Mouse (Mus musculus): ENCODE results near the gene Myo6. TPM values are rescaled to one million over a fixed set of nuclear protein-coding genes. Genes with fewer than 3 reads are reported as not detected.

Gene Myo6
- total RNA-seq, 2 experiments from 2014 or later: 18.8 to 21.3 TPM

DNA sequence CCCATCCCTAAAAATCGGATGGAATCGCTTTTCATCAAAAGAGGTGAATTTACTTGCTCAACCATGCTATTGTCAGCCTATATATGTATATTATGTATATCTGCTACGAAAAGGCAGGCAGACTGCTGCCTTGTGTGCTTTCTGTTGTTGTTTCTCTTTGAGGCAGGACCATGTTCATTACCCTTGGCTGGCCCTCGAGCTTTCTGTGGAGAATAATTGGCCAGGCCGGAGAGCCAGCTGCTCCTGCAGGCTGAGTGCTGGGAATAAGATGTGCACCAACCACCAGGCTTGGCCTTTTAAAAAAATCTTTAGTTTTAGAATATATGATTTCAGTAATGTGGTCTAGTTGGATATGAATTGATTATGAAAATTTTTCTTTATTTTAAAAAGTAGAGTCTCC is 19.3 kb downstream of the Myo6 start:
- no peak for DNase-seq

DNA sequence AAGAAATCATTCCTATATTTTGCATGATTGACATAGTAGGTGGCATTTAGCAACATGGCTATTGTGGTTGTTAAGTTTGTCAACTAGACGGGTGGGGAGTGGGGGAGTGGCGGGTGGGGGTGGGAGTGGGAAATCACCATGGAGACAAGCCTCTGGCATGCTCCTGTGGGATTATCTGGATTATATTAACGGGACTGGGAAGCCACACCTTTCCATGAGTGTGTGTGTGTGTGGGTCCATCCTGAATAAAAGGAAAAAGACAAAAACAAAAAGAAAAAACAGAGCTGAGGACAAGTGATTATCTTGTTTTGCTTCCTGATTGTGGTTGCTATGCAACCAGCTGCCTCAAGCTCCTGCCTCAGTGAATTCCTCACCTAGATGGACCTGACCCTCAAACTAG is 20.9 kb downstream of the Myo6 start:
- no peak for DNase-seq

DNA sequence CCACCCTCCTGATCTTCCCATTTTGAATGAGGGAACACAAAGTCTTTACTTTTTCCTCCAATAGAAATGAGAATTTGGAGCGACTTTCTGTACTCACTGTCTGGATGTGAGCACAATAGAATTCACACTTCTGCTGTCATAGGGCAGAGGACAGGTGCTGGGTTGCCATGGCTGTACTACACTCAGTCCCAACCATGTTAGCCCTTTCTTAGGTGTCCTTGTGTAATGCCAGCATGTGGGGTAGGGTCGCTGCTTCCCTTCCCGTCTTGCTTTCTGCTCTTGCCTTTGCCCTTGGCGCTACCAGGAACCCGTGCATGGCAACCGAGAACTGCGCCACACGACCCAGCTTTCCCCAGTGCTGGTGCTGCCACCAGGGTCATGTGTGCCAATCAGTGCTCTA is 21.9 kb downstream of the Myo6 start:
- no peak for DNase-seq

DNA sequence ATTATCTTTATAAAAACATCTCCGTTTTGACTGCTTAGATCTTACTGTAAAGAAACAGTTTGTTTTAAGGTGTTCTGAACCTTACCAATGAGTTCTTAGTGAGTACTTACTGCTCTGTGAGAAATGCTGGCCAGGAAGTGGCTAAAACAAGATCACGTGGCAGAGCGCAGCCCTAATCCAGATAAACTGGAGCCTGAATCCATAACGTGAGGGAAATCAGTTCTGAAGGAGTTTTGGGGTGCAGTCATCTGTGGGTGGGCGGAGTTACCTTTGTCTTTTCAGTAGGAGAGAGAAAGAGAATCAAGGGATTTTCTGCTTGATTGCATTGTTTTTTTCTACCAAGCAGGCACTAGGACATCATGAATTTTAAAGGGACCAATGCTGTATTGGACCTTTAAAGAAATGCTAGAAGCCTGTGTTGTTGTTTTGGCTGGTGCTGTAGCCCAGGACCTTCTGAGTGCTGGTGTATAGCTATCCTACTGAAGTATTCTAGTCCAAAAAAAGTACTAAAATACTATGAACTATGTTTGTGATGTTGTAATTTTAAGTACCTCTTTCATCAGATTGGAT is 23.6 kb downstream of the Myo6 start:
- no peak for DNase-seq

DNA sequence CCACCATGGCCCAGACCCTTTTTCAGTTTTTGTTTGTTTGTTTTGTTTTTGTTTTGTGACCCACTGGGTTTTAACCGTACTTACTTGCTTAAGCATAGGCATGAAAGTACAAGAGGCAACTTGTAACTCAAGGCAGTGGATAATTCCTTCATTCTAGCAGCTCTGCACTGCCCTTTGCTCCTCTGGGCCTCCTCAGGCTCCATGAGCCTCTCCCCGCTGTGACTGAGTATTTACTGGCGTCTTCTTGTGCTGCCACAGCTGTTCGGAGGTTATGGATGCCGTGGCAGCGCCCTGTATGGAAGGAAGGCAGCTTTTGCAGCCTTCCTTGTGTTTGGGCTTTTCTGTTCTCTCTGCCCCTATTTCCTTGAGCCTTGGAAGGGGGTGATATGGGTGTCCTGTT is 26.4 kb downstream of the Myo6 start:
- no peak for DNase-seq

DNA sequence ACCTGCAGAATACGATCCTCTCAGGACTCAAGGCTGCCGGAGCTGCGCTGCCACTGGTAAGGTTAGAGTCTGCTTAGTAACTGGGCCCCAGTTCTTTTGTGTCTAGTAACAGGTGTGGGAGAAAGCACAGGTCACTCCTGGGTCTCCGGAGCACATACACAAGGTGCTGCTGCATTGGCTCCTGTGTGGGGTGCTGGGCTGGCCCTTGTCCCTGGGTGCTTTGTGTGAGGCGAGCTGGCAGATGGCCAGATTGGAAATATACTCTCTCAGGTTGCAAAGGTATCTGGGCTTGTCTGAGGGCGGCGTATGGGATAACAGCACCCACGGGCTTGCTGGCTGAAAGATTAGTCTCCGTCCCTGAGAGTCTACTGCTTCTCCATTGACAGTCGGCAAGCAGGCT is 27.5 kb downstream of the Myo6 start:
- DNase-seq: peak; percentile 21

DNA sequence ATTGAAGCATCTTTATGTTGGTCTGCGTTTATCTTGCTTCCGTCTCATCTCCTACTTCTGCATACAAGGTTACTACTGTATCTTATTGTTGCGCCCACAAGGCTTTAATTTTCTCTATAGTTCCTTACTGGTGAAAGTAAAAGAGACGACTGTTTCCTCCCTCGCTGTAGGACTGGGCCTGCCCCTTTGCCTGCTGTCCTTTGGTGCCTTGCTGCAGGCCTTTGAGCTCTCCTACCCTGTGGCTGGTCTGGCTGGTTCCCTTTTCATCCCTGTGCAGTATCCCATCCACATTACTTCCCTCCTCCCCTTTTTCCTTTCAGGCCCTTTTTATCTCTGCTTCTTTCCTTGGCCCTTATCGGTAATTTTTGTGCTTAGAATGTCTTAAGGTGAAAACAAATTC is 29.6 kb downstream of the Myo6 start:
- no peak for DNase-seq

DNA sequence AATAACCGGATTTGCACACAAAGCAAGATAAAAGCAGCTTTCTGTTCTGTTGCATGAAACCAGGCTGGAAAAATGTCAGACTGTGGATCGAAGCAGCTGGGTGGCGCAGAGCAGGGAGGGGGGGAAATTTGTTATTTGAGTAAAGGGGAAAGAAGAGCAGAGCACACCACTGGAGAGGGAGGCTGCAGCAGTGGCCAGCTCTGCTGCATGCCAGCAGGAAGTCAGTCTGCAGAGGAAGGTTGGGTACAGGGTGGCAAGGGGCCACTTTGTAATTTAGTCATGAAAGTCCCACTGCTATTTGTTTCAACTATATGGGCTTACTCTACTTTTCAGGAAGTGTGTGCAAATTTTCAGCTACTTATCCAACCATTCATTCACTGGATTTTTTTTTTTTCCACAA is 31.3 kb downstream of the Myo6 start:
- no peak for DNase-seq

DNA sequence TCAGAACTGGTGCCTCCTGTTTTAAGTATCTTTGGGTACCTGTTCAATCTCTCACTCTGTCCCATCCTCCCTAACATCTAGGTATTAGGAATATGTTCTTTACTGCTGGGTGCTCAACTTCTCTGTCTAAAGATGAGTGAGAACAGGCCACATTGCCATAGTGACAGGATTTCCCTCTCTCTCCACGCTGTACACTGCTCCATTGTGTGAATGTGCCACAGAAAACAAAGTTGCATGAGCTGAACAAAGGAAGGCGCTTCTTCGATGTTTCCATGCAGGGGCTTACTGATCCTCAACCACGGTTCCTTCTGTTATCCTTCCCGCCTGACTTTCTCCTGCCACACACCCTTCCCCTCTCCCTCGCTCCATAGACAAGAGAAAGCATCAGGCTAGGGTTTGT is 32.4 kb downstream of the Myo6 start:
- no peak for DNase-seq

DNA sequence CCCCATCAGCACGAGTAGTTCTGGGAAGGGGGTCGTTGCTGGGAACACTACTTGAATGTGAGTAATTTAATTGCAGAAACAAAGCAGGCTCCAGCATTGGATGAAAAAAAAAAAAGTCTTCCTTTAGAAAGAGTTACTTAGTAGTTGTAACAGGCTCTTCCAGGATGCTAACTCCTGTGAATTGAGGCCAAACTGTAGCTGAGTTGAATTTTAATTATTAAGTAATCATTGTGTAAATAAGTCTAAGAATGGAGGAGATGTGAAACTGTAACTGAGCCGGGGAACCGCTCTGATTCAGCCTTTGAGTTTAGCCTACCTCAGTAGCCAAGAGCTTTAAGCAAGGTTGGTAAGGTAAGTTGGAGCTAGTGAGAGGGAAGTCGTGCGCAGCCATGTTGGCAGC is 36.0 kb downstream of the Myo6 start:
- no peak for DNase-seq

DNA sequence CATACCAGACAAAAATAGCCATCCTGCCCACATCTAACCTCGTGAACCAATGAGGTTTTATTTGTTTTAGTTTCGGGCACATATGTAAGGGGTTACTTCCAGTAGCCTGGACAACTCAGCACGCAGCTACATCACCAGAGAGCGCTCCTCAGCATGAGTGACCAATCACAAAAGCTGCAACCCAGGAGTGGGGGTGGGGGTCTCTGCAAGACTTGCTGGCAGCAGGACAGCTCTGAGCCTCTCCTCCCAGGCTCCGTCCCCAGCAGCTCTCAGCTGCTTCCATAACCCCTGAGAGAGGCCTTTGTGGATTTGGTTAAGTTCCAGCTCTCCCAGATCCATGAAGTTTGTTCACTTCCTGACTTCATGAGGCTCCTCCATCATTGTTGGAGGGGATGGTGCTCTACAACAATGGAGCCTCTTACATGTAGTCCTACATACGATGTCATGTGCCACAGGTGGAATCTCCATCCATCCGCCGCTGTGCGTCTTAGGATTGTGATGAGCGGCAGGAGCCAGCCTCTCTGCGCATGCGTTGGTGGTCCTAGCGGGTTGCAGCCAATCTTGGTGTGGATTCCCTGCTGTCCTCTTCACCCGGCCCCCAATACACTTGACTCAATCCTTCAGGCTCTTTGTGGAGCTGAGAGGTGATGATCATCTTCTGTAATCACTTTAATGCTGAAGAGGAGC is 37.7 kb downstream of the Myo6 start:
- DNase-seq: peak; percentile 49

DNA sequence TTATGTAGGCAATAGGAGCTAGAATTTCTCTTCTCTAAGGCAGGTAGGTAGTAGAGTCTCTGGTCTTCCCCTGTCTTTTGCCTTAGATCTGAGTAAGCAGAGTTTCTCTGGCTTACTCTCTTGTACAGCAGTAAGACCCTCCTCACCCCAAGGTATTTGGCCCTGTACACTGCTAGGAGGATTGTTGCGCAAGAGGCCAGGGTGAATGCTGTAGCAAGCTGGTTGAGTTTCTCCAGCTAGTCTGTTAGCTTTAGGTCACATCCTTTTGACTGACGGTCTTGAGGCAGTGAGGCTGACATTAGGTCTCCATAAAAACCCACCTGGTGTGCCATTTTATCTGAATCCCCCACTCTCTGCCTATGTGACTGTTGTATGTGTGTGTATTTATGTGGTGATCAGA is 43.9 kb downstream of the Myo6 start:
- no peak for DNase-seq

DNA sequence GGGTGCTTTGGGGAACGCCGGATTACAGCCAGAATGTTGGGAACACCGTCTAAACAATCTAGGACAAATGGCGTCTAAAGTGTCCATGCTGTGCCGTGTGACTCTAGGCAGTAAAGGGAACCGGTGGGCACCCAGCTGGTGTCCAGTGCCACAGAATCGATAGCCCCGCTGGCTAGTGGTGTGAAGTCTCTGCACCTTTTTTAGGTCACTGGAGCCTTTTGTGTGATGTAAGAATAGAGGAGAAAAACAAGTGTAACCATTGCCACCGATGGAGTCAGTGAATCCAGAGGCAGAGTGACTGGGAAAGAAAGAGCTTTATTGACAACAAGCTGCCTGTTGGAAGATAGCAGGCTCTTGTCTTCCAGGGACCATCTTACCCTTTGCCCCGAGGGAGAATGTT is 44.6 kb downstream of the Myo6 start:
- no peak for DNase-seq

DNA sequence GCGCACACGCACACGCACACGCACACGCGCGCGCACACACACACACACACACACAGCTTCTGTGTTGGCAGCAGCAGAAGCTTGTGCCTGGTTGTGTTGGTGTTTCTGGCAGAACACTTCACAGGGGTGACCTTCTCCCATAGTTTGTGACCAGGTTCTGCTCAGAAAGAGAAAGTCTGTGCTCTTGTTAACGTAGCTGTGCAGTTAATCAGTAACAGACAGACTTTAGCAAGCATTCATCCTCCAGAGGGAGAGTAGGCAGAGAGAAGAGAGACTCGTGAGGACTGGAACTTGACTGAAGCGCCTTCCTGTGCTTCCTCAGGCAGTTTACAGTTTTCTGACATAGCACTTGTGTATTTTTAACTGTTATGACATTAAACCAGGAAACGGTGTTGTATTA is 45.3 kb downstream of the Myo6 start:
- no peak for DNase-seq

DNA sequence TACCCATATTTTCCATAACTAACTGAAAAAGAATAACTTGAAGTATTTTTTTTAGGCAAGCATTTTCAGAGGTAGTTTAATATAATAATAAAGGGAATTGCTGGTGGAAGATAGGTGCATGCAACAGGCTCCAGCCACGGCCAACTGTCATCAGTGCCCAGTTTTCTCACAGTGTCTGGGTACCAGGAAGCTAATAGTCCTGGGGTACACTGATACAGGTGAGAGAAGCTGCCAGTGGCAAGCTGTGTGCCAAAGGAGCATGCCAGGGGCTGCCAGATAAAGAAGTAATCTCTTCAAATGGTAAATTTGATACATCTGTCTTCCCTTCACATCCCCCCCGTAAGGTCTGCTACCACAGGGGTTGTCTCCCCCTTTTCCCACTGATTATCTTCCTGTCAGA is 48.6 kb downstream of the Myo6 start:
- DNase-seq: no peak

DNA sequence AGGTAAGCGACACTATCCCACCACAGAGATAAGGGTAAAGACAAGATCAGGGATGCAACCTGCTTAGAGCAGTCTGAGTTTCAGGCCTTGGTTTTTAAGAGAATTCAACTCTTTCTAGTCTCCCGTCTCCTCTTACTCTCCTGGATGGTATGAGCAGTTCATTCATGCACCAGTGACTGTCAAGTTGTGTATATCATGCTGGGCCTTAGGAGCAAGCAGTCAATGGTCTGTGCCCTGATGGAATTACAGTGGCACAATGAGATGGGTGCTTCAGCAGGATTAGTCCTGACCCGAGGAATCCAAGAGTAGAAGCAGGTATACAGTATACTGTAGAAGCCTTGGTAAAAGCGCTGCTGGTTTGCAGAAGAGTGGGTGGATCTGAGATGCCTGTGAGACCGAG is 50.7 kb downstream of the Myo6 start:
- DNase-seq: no peak

DNA sequence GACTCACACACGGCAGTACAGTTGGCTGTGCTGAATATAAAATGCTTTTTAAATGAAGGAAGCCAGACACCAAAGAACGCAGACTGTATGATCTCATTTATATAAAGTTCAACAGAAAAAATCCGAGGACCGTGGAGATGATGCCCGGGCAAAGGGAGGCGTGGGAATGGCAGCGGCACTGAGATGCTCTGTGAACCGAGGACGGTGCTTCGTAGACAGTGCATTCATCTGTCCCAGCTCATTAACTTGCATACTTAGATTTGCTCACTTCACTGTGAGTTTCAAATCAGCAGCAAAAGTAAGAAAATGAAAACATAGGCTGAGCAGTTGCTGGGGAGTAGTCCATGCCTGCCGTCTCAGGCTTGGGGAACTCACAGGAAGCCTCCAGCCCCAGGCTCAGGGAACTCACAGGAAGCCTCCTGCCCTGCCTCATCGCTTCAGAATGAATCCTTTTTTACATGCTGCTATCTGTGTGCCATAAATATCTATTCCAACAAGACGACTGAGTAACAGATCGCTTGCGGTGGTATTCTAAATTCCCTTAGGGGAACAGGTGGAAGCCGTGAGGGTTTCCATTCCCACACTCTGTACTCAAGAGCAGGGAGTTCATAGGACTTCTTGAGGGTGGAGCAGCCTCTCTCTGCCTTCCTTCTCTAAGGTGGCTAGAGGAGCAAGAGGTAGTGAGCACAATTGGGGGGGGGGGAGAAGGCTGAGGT is 52.1 kb downstream of the Myo6 start:
- no peak for DNase-seq

DNA sequence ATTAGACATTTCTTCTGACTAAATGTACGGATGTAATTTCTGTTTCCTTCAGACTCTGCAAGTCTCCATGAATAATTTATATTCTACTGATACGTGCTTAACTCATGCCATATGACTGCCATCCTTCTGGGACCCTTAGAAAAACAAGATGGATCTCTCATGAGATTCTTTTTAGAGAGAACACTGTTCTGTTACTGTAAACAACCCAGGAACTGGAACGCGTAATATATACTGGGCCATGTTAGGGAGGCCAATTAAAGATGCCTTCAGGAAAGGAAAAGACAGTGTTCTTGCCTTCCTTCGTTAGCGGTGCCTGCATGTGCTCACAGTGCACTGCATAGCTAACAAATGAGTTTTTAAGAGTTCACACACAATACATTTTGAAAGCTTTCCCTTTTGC is 53.9 kb downstream of the Myo6 start:
- DNase-seq: no peak

DNA sequence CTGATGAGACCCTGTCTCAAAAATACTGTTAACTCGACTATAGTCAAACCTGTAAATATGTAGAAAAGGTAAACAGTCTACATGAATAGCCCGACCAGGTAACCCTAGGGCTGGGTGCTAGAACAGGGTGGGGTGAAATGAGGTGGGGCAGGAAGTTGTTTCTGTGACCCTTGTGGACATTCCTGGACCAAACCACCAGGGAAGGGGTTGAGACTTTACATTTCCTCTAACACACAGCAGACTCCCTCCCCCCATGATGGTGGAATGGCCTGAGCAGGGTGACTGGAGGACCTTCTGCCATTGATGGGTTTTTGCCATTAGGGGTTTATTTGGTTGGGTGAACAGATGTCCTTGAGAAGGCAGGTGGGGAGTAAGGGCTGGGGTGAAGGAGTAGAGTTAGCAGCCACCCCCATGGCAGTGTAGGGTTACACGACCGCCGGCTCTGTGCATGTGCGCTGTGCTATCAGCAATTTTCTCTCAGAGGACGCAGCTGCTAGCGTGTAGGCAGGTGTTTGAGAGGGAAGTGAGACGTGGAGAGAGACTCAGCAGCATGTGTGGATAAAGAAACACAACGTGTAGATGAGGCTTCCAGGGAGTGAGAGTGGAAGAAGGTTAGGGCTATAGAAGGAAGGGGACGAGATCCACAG is 59.3 kb downstream of the Myo6 start:
- DNase-seq: no peak

DNA sequence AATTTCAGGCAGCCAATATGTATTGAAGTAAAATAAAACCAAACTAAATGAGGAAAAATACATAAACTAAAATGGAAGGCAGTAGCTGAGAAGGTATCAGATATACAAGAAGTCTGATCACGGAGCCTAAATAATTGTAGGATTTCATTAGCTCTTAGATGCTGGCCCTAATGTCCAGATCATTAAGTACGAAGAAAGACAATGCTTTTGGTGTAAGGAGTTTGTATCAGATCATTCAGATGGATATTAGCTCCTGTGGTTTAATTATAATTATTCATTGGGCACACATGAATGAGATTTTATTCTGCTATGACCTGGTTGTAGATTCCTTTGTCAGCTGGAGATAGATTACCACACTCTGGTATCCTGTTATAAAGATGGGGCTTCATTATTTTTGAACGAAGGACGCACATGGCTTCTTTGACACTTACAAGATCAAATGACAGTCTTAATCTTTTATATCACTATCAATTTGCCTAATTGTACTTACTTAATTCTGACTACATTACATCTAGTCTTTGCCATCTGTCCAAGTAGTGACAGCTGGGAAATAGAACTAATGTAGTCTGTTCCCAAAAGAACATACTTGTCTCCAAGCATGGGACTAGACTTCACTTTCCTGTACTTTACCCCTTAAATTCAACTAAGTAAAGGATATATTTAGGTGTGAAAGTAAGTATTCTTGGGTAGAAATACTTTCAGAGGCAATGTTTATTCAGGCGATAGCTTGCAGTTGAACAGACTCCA is 61.9 kb downstream of the Myo6 start:
- DNase-seq: no peak

DNA sequence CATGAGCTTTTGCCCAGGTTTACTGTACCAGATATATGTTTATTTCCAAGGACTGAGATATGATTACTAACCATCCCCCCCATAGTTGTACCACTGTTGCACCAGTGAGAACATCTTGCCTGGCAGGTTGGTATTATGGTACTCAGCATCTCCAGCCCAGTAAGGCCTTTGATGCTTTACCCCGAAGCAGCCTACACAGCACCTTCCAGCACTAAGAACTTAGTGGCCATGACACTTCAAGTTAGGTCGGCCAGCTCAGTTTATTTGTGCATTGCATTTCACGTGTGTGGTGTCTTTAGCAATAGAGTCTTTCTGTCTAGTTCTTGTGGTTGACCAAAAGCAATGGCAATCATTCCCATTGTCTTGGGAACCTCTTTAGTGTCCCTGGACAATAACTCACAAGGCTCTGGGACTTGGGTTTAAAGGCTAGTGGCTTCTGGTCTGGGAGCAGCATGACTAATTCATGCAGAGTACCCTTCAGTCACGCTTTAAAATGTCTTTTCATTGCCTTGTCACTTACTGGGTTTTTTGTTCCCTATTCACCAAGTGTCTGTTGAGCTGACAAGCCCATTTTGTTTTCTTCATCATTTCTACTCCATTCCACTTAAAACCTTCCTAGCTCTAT is 69.1 kb downstream of the Myo6 start:
- no peak for DNase-seq

DNA sequence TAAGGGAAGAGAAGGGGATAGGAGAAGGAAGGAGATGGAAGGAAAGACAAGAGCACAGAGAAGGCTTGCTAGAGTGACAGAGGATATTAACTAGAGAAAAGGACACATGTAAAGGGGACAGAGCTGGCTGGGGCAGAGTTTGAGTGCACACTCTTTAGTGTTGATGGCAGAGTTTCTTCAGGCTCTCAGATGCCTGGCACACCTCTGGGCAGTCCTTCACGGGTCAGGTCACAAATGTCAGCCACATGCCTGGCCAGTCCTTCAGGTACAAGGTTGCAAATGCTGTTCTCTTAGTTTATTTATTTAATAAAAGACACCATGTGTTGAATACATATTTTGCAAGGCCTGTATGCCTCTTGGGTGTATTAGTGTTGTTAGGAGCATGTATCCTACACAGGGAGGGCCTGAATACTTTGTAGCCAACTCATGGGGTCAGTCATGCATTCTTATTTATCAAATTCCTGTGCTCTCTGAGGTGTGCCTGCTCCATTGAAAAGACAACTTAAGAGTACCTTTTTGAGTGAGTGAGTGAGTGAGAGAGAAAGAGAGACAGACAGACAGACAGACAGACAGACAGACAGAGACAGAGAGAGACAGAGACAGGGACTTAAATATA is 72.5 kb downstream of the Myo6 start:
- no peak for DNase-seq

Measured in heart, postnatal 4 days (tissue).